Mouse (Mus musculus) embryonic facial prominence, embryonic 13.5 days (tissue): Measurements from ENCODE around the gene Nme9. TPM values are rescaled to one million over a fixed set of nuclear protein-coding genes. Genes with fewer than 3 reads are reported as not detected.

Experiments used
- ATAC-seq: fragments of 200-750 bp; cut with Nextera tagmentation; 2 replicates; pipeline ENCODE4 v1.8.0; 2017; ENCODE audit warnings: low read depth; ENCODE audit not compliant: insufficient number of reproducible peaks, insufficient read depth, low FRiP score, low TSS enrichment
- H3K27ac ChIP-seq: fragments of 300-500 bp; sonication (generic); 2 replicates; pipeline ENCODE4 v1.5.1; 2015; ENCODE audit warnings: moderate library complexity, mild to moderate bottlenecking, inconsistent platforms
- H3K27me3 ChIP-seq: fragments of 300-500 bp; sonication (generic); 2 replicates; pipeline ENCODE4 v1.6.1; 2015; ENCODE audit warnings: mild to moderate bottlenecking, inconsistent platforms
- H3K36me3 ChIP-seq: fragments of 300-500 bp; sonication (generic); 2 replicates; pipeline ENCODE4 v1.6.1; 2015; ENCODE audit warnings: mild to moderate bottlenecking, inconsistent platforms
- H3K4me1 ChIP-seq: fragments of 300-500 bp; sonication (generic); 2 replicates; pipeline ENCODE4 v1.6.1; 2015; ENCODE audit warnings: inconsistent platforms
- H3K4me2 ChIP-seq: fragments of 300-500 bp; sonication (generic); 2 replicates; pipeline ENCODE4 v1.6.1; 2015; ENCODE audit warnings: moderate library complexity, mild to moderate bottlenecking, inconsistent platforms
- H3K4me3 ChIP-seq: fragments of 300-500 bp; sonication (generic); 2 replicates; pipeline ENCODE4 v1.5.1; 2015; ENCODE audit warnings: mild to moderate bottlenecking, inconsistent platforms
- H3K9ac ChIP-seq: fragments of 300-500 bp; sonication (generic); 2 replicates; pipeline ENCODE4 v1.6.1; 2015; ENCODE audit warnings: mild to moderate bottlenecking, inconsistent platforms
- H3K9me3 ChIP-seq: fragments of 300-500 bp; sonication (generic); 2 replicates; pipeline ENCODE4 v1.6.1; 2016; ENCODE audit warnings: inconsistent platforms
- WGBS: fragments of 180-500 bp; shearing (Covaris S2); methylation state at CpG from one replicate; pipeline ENCODE4 v1.1.7; 2015; ENCODE audit warnings: mixed read lengths; 5-methylcytosine and 5-hydroxymethylcytosine counted together
- polyA plus RNA-seq: library from polyadenylated mRNA; unstranded; fragments of >200 nt; fragmentation: Nextera tagmentation; extraction: Ambion mirVana; gene quantifications from 2 replicates; pipeline ENCODE4 v1.2.1, GENCODE M21; 2015

The Nme9 gene
- 0.32 TPM in 1 of 2 replicates, not detected in the other for polyA plus RNA-seq

DNA sequence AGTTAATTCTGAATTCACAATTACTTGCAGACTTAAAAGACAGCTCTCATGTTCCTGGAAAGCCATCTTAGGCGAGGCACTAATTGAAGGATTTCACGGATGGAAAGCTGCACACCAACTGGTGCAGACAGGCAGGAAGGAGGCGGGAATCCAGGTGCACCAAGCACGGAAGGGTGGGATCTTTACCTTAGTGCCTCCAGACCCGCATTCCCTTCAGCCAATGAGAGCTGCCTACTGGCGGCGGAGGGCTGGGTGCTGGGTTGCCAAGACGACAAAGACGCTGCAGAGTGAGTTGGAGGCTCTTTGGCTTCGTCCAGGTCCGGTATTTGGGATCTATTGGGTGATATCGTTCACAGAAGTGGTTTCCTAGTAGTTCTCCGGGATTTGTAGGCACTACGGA lies at the start of gene Nme9:
TSS of gene Nme9 (plus strand) at position 315 of the 400 bp plus-strand sequence.
- ATAC-seq, result no peak
- H3K27me3 ChIP-seq, result peaks cover 13% of the 10 kb centered on the region
- 0 out of 2 replicates have a peak within 1 kb of the TSS, but pooled peaks have one; percentile 3 for H3K4me3 ChIP-seq
- 7% methylated on average over 14 of the region's 14 CpGs for WGBS
- H3K4me1 ChIP-seq, result peaks cover 13% of the 10 kb centered on the region
- no peaks in the 10 kb centered on the region for H3K36me3 ChIP-seq
- no peaks in the 10 kb centered on the region for H3K9me3 ChIP-seq
- H3K27ac ChIP-seq, result no peak within 1 kb of the TSS
- no peak within 1 kb of the TSS for H3K9ac ChIP-seq
- peak within 1 kb of the TSS; percentile 46 for H3K4me2 ChIP-seq

DNA sequence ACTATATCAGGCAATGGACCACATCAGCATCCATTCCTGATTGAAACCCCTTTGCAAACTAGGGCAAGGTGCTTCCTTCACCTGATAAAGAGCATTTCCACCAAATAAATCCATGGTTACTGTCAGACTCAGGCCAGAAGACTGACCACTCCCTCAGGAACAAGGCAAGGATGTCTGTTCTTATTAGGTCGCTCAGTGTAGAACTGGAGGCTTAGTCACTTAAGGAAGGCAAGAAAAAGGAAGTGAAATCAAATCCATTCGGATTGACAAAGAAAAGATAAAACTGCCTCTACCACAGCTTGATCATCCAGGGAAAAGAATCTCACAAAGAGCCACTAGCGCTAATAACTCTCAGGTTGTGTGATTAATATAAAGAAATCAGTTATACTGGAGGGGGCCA lies 42.0 kb upstream of the Nme9 start:
- Histone ChIP-seq H3K4me2 (no peak overlapping the region), H3K9ac (no peak overlapping the region), H3K4me3 (no peak overlapping the region), H3K4me1 (peaks cover 4% of the 10 kb centered on the region), H3K27ac (no peak overlapping the region), H3K36me3 (peaks cover 14% of the 10 kb centered on the region), H3K9me3 (no peaks in the 10 kb centered on the region), H3K27me3 (no peaks in the 10 kb centered on the region)
- WGBS, result 80% methylated on average over 3 of the region's 3 CpGs
- no peak for ATAC-seq

DNA sequence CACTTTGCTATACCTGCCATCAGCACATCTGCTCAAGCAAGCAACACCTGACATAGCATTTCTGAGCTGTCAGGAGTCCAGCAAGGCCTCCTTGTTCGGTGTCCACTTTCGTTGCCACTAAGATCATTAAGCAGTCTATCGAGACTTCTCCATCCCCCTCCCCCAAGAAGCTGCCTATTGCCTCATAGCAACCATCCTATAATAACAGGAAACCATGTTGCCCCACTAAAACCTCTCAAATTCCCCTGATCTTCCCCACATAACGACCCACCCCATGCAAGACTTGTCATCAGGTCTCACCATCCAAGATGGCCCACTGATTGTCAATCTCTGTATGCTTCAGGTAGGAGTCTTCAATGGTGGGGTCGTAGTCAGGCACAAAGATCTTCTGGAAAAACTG lies 40.2 kb upstream of the Nme9 start:
- H3K4me2 ChIP-seq, result no peak overlapping the region
- H3K9ac ChIP-seq, result no peak overlapping the region
- WGBS, result 84% methylated on average over 5 of the region's 5 CpGs
- no peak overlapping the region for H3K4me3 ChIP-seq
- ATAC-seq, result no peak
- peaks cover 14% of the 10 kb centered on the region for H3K36me3 ChIP-seq
- H3K27me3 ChIP-seq, result no peaks in the 10 kb centered on the region
- H3K9me3 ChIP-seq, result no peaks in the 10 kb centered on the region
- no peak overlapping the region for H3K27ac ChIP-seq
- H3K4me1 ChIP-seq, result peaks cover 19% of the 10 kb centered on the region

DNA sequence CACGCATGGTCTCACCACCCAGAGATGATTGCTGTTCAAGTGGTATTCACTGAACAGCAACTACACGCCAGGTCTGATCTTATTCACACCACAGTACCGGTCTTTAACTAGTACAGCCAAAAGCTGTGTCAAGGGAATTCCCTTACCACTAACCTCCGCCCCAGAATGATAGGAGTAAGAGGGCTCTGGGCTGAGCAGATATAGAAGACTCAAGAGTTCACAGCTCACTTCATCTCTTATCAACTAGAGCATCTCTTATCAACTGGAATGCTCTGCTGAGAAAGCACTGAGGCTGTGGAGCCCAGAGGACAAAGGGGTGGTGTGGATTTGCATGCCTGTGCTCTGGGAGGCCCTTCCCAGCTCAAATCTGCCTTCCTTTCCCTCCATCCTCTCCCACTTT lies 39.5 kb upstream of the Nme9 start:
- no peak overlapping the region for H3K9ac ChIP-seq
- no peak for ATAC-seq
- WGBS, result 85% methylated on average over 4 of the region's 4 CpGs

DNA sequence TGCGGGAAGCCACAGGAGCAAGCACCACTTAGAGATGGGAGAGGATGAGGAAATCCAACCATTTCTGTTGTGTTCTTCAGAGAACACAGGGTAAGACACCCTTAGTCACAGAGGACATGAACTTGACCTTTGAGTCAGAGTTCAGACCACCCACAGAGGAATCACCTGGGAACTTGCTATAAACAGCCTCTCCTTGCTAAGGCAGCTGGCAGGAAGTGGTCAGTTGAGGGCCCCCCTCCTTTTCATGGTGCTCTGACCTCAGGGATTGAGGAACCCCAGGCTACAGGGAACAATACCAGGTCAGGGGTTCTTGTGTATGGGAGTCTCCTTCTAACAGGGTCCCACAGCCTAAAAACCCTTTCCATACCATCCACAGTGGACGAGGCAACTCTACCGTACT lies 34.5 kb upstream of the Nme9 start:
- ATAC-seq, result no peak
- peaks cover 53% of the 10 kb centered on the region for H3K4me1 ChIP-seq
- H3K36me3 ChIP-seq, result no peaks in the 10 kb centered on the region
- H3K4me3 ChIP-seq, result no peak overlapping the region
- H3K4me2 ChIP-seq, result no peak overlapping the region
- no peak overlapping the region for H3K9ac ChIP-seq
- H3K9me3 ChIP-seq, result no peaks in the 10 kb centered on the region
- H3K27ac ChIP-seq, result peak overlapping the region; percentile 72; the same call in 1 of the 2 replicates
- H3K27me3 ChIP-seq, result no peaks in the 10 kb centered on the region
- WGBS, result 86% methylated on average over 3 of the region's 3 CpGs

More for the DNA sequence above, 39.5 kb upstream of the Nme9 start:
- Histone ChIP-seq H3K4me2 (no peak overlapping the region), H3K36me3 (peaks cover 14% of the 10 kb centered on the region), H3K27ac (no peak overlapping the region), H3K4me3 (no peak overlapping the region), H3K27me3 (no peaks in the 10 kb centered on the region), H3K9me3 (no peaks in the 10 kb centered on the region), H3K4me1 (peaks cover 24% of the 10 kb centered on the region)

DNA sequence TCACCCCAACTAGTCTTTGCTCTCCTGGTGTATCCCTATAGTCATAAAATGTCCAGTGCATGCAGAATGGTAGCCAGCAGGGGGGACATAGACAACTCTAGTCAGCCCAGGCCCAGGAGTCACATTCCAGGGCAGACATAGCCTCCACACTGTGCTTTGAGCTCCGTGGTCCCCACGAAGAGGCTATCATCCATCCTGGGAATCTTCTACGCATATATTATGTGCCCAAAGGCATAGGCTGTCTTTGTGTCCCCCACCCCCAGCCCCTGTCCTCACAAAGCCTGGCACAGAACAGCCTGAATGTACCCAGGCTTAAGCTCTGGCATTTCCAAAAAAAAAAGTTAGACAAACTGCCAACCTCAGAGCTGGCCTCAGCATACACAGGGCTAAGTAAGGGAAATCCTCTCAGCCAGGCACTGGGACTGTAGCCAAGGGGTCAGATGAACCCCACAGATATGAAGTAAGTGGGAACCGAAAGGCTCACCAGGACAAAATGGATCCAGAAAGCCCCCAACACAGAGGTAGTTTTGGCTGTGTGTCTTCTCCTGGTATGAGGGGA lies 33.9 kb upstream of the Nme9 start:
- WGBS, result 67% methylated on average over 4 of the region's 4 CpGs
- Histone ChIP-seq H3K4me1 (peaks cover 57% of the 10 kb centered on the region), H3K4me3 (no peak overlapping the region), H3K27ac (peak overlapping the region; percentile 72), H3K9me3 (no peaks in the 10 kb centered on the region), H3K4me2 (no peak overlapping the region), H3K36me3 (no peaks in the 10 kb centered on the region), H3K9ac (no peak overlapping the region), H3K27me3 (no peaks in the 10 kb centered on the region)
- no peak for ATAC-seq

DNA sequence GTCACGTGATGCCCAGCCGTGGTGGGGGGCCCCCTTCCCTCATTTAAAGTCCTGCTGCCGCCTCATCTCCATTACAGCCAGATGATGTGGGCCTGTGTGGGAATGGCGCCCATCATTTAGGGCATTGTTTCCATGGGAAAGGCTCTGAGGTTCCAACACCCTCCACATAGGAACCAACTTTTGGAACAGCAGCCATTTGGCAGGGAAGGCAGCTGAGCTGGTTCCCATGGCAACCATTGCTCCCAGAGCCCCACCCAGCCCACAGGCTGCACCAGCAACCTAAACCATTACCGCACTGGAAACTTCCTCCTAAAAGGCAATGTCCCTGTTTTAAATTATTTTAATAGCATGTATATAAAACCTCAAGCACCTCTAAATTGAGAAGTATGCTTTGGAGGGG lies 32.9 kb upstream of the Nme9 start:
- Histone ChIP-seq H3K9ac (no peak overlapping the region), H3K36me3 (no peaks in the 10 kb centered on the region), H3K4me2 (no peak overlapping the region), H3K4me1 (peaks cover 60% of the 10 kb centered on the region), H3K9me3 (no peaks in the 10 kb centered on the region), H3K27ac (peak overlapping the region; percentile 72; the same call in 1 of the 2 replicates), H3K4me3 (no peak overlapping the region), H3K27me3 (no peaks in the 10 kb centered on the region)
- ATAC-seq, result peak; percentile 10; the same call in 1 of the 2 replicates
- 58% methylated on average over 5 of the region's 5 CpGs for WGBS

DNA sequence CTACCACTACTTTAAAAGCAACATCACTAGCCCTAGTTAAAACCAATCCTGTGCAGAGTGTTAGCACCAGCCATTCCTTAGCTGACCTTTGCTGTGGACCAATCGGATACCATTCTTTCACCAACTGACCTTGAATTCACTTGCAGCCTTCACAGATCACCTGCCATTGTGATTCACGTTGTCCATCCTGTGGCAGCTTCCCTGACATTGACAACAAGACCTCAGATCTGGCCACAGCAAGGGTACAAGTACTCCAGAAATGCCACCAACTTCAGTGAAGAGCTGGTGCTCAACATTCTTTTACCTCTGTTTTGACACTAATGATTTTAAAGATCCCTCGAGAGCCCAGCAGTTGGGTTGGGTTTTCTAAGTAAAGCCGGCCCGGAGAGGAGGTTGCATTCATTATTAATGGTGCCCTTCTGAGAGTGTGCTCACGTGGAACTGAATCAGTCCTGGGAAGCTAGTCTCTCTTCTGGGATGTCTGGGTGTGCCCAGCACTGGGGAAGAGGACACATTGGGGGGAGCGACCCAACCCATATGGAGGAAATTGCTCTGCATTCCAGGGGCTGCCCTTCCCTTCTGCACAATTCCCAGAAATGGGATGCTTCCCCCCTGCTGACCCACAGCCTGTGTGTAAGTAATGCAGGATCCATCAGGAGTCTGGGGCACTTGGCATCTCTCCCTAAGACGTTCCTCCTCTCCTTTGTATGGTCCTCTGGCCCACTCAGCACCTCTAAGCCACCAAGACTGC lies 31.1 kb upstream of the Nme9 start:
- H3K4me1 ChIP-seq, result peaks cover 66% of the 10 kb centered on the region
- no peak overlapping the region for H3K9ac ChIP-seq
- H3K36me3 ChIP-seq, result no peaks in the 10 kb centered on the region
- no peak for ATAC-seq
- no peaks in the 10 kb centered on the region for H3K9me3 ChIP-seq
- no peak overlapping the region for H3K4me3 ChIP-seq
- no peak overlapping the region for H3K27ac ChIP-seq
- WGBS, result 83% methylated on average over 8 of the region's 8 CpGs
- no peaks in the 10 kb centered on the region for H3K27me3 ChIP-seq
- H3K4me2 ChIP-seq, result no peak overlapping the region

DNA sequence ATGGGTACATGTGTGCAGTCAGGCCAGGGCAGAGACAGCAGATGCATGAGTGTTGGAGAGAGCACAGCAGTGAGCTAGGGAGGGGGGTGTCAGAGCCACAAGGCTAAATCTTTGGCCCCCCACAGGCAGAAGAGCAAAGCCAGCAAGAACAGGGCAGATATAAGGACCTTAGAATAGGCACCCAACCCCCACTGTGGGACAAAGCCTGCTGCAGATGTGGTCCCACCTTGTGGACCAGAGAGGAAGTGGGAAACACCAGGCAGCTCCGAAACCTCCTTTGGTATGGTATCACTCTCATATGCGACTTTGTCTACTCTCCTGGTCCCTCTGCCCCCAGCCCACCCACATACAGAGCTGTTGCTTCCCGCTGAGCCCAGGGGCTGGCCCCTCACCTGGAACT lies 29.4 kb upstream of the Nme9 start:
- WGBS, result 55% methylated on average over 3 of the region's 3 CpGs
- no peaks in the 10 kb centered on the region for H3K36me3 ChIP-seq
- no peak for ATAC-seq
- H3K9ac ChIP-seq, result no peak overlapping the region
- H3K27ac ChIP-seq, result no peak overlapping the region
- H3K4me1 ChIP-seq, result peaks cover 59% of the 10 kb centered on the region
- no peak overlapping the region for H3K4me3 ChIP-seq
- no peaks in the 10 kb centered on the region for H3K9me3 ChIP-seq
- no peak overlapping the region for H3K4me2 ChIP-seq
- no peaks in the 10 kb centered on the region for H3K27me3 ChIP-seq

DNA sequence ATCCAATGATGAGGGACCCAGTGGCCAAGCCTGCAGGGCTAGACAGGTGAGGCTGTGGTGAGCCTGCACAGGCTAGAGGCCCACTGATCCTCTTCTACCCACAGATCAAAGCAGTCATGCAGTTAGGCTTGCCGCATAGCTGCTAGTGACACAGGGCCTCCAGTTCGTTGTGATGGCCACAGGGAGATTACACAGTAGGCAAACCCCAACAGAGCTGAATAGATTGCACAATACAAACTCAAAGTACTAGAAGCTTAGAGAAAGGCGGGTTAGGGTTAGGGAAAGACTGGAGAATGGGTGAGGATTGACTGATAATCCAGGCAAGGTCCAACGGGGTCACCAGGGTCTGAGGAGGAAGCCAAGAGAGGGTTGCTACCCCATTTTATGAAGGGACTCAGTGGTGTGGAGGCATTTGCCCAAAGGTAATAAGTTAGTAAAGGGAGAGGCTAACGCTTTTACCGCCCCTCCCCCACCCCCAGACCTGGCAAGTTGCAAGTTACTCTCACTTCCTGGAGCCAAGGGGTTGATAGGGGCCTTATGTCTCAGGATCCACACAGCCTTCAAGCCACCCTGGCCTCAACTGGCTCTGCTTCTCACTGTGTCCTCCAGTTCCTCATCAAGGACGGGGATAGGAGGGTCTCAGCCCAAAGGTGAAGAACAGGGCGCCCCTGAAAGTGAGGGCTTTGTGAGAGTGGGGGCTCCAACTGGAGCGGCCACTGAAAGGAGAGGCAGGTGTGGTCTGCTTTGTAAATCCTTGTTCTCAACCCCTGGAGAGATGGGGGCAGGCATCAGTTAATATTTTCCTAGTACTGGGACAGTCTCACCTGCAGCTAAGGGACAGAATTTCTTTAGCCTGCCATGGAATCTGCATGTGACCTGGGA lies 27.3 kb upstream of the Nme9 start:
- Histone ChIP-seq H3K27ac (no peak overlapping the region), H3K4me2 (no peak overlapping the region), H3K9me3 (no peaks in the 10 kb centered on the region), H3K4me3 (no peak overlapping the region), H3K27me3 (no peaks in the 10 kb centered on the region), H3K4me1 (peaks cover 48% of the 10 kb centered on the region), H3K9ac (0 out of 2 replicates have a peak overlapping the region, but pooled peaks have one; percentile 32), H3K36me3 (no peaks in the 10 kb centered on the region)
- no peak for ATAC-seq
- 70% methylated on average over 9 of the region's 9 CpGs for WGBS

DNA sequence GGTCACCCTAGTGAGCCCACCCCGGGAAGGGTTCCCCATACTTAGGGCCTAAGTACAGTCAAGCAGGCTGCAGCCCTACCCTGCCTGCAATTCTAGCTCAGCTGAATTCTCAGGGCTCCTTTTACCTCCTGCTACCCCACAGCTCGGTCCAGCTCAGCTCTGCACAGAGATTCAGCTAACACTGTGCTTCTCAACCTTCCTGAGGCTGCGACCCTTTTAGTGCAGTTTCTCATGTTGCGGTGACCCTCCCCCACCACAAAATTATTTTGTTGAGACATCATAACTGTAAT lies 26.8 kb upstream of the Nme9 start:
- Histone ChIP-seq H3K4me1 (peaks cover 52% of the 10 kb centered on the region), H3K4me2 (no peak overlapping the region), H3K27ac (no peak overlapping the region), H3K9ac (0 out of 2 replicates have a peak overlapping the region, but pooled peaks have one; percentile 32), H3K27me3 (no peaks in the 10 kb centered on the region), H3K9me3 (no peaks in the 10 kb centered on the region), H3K36me3 (no peaks in the 10 kb centered on the region), H3K4me3 (no peak overlapping the region)
- 47% methylated on average over 4 of the region's 4 CpGs for WGBS
- ATAC-seq, result no peak
